In the genomic region with DNA sequence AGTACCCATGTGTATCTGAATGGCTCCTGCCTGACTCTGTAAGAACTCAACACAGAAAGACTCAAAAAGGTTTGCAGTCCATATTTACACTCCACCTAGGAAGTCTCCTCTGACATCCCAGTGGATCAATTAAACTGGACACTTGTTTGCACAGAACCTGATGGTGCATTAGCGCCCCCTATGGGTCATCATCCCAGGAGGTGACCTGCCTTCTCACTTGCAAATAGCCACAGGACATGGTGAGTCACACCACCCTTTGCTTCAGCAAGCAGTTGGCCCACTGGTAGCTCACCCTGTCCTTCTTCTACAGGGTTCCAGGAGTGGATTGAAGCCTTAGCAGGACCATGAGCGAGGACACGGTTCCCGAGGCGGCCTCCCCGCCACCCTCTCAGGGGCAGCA, we compare ENCODE assay signal across 9 mouse cellular contexts. TPM values are rescaled to one million over a fixed set of nuclear protein-coding genes. Genes with fewer than 3 reads are reported as not detected.
A peak's percentile ranks its signal among the peaks of the same experiment; 100 is the strongest.
DNase-seq lines count a peak whose midpoint lies in the region; ATAC-seq and TF ChIP-seq lines count a peak whose summit lies in the region.
"Had no signal": no experiment of that assay in that cellular context is flagged by ENCODE, and none has a peak within 500 bp of the region (broad histone marks: within the 10 kb centered on the region; RNA-seq: fewer than 3 reads in every experiment).

No protein-coding gene starts in this region.

- H3K27me3 ChIP-seq in kidney, embryonic 15.5 days, result no peaks in the 10 kb centered on the region
- H3K27me3 ChIP-seq in G1E (ENCODE audit: insufficient read depth, low read length), result no peaks in the 10 kb centered on the region
- no peaks in the 10 kb centered on the region for H3K27me3 ChIP-seq in liver, embryonic 14.5 days (ENCODE audit: control insufficient read depth, insufficient read depth, low read length)
- H3K27me3 ChIP-seq: liver, embryonic 15.5 days had no signal

- 70% methylated on average over 6 of the region's 6 CpGs for WGBS in kidney, embryonic 15.5 days
- 67% methylated on average over 6 of the region's 6 CpGs for WGBS in liver, embryonic 14.5 days (ENCODE audit: insufficient replicate concordance)

- no peaks in the 10 kb centered on the region for H3K36me3 ChIP-seq in kidney, embryonic 15.5 days
- H3K36me3 ChIP-seq in G1E (replicated peaks), result peaks cover 83% of the 10 kb centered on the region
- H3K36me3 ChIP-seq in liver, embryonic 14.5 days (replicated peaks; ENCODE audit: control insufficient read depth, insufficient read depth, low read depth), result peaks cover 87% of the 10 kb centered on the region

- peak; percentile 13 for DNase-seq in kidney, adult 11 months
- no peak for DNase-seq in G1E (ENCODE audit: low spot score)
- peak; percentile 62 for DNase-seq in c-Kit-negative CD71-positive TER-119-positive erythroid progenitor cells, embryonic 14.5 days (ENCODE audit: low read depth, low spot score)
- peak; percentile 67 for DNase-seq in gastrocnemius, postnatal 10 days
- DNase-seq in liver, embryonic 14.5 days (ENCODE audit: low read depth in 3 of 3, low spot score in 3 of 3), result peak in 1 of 3 experiments; percentile 51
- peak; percentile 43 for DNase-seq in retina, postnatal 7 days (ENCODE audit: low read depth, low spot score)
- DNase-seq in yolk sac, embryonic 10.5 days (ENCODE audit: low spot score), result peak; percentile 25

- no peak overlapping the region for H3K27ac ChIP-seq in kidney, embryonic 15.5 days
- H3K27ac ChIP-seq in liver, embryonic 14.5 days, result no peak overlapping the region
- H3K27ac ChIP-seq: liver, embryonic 15.5 days had no signal

- H3K4me2 ChIP-seq in kidney, embryonic 15.5 days, result no peak overlapping the region
- no peak overlapping the region for H3K4me2 ChIP-seq in liver, embryonic 14.5 days (ENCODE audit: low read depth)
- H3K4me2 ChIP-seq: liver, embryonic 15.5 days had no signal

- H3K4me1 ChIP-seq in kidney, embryonic 15.5 days, result peaks cover 11% of the 10 kb centered on the region; the same call in 1 of the 2 replicates
- H3K4me1 ChIP-seq in G1E (ENCODE audit: insufficient read depth, low read depth, low read length), result peaks cover 80% of the 10 kb centered on the region
- peaks cover 7 to 11% of the 10 kb centered on the region in 2 experiments for H3K4me1 ChIP-seq in liver, embryonic 14.5 days (replicated peaks; ENCODE audit: control insufficient read depth in 2 of 2, insufficient read depth in 2 of 2, low read length in 1 of 2)

- H3K9me3 ChIP-seq in kidney, embryonic 15.5 days (replicated peaks), result no peaks in the 10 kb centered on the region
- no peaks in the 10 kb centered on the region for H3K9me3 ChIP-seq in G1E (replicated peaks)
- H3K9me3 ChIP-seq in liver, embryonic 14.5 days (ENCODE audit: control insufficient read depth, low read length), result no peaks in the 10 kb centered on the region
- H3K9me3 ChIP-seq: liver, embryonic 15.5 days had no signal

- H3K4me3 ChIP-seq in kidney, embryonic 15.5 days (replicated peaks), result no peak overlapping the region
- peak overlapping the region; percentile 17; the same call in 1 of the 2 replicates for H3K4me3 ChIP-seq in G1E (ENCODE audit: low read depth, low read length)
- H3K4me3 ChIP-seq in liver, embryonic 14.5 days (ENCODE audit: insufficient read depth in 1 of 2, low read depth in 2 of 2, low read length in 2 of 2), result no peak overlapping the region
- H3K4me3 ChIP-seq: liver, embryonic 15.5 days had no signal

- H3K9ac ChIP-seq in kidney, embryonic 15.5 days, result no peak overlapping the region
- H3K9ac ChIP-seq in liver, embryonic 14.5 days (replicated peaks), result no peak overlapping the region
- H3K9ac ChIP-seq: liver, embryonic 15.5 days had no signal

- TF ChIP-seq CTCF in G1E (IDR thresholded peaks at IDR 0.05; ENCODE audit: low read depth, low read length), result peak; percentile 85
- TF ChIP-seq CTCF in liver, embryonic 14.5 days (IDR thresholded peaks at IDR 0.05; ENCODE audit: low read depth), result peak; percentile 95

- no peak for TF ChIP-seq EP300 in liver, embryonic 14.5 days (IDR thresholded peaks at IDR 0.05; ENCODE audit: low read depth)

- no peak for ATAC-seq in kidney, embryonic 15.5 days (replicated peaks; ENCODE audit: low FRiP score)
- no peak for ATAC-seq in G1E (ENCODE audit: extremely low read depth, insufficient number of reproducible peaks, low FRiP score, poor library complexity, severe bottlenecking)
- ATAC-seq in liver, embryonic 14.5 days (ENCODE audit: insufficient read depth), result peak; percentile 30; the same call in 1 of the 2 replicates

RNA-seq across cellular contexts. Expression of a gene that starts 57.0 kb away (rescaled TPM):
- polyA plus RNA-seq in kidney, embryonic 15.5 days (2015; fragmentation: Nextera tagmentation; extraction: Ambion mirVana), result 5.9 and 7.2 TPM in 2 replicates
- total RNA-seq in G1E (2014; fragmentation: Nextera tagmentation) (43.2 and 82.9 TPM in 2 replicates), G1E (2017) (106 and 121 TPM in 2 replicates)
- polyA plus RNA-seq in G1E (2012), result 114 and 125 TPM in 2 replicates
- total RNA-seq in gastrocnemius, postnatal 10 days (2021), result 1 to 10 TPM in 1 of 2 experiments, under 1 TPM in 1; 0.68 to 1.9 TPM
- 65.0 and 73.5 TPM in 2 replicates for polyA plus RNA-seq in liver, embryonic 14.5 days (2012; rRNA removed)
- 54.9 and 68.6 TPM in 2 replicates for polyA plus RNA-seq in liver, embryonic 14.5 days (2014; fragmentation: Nextera tagmentation; extraction: Ambion mirVana)
